Mouse (Mus musculus) forebrain, embryonic 10.5 days (tissue): ENCODE data around the gene Ank2. TPM values are rescaled to one million over a fixed set of nuclear protein-coding genes. Genes with fewer than 3 reads are reported as not detected.

Experiments
- DNase-seq: peaks from one replicate; pipeline ENCODE4 v3.0.0-alpha.2; 2017; ENCODE audit warnings: low spot score; ENCODE audit errors: extremely low spot score
- H3K27ac ChIP-seq: fragments of 300-500 bp; sonication (generic); 2 replicates; pipeline ENCODE4 v1.5.1; 2016; ENCODE audit warnings: mild to moderate bottlenecking
- H3K27me3 ChIP-seq: fragments of 300-500 bp; sonication (generic); 2 replicates; pipeline ENCODE4 v1.6.1; 2016; ENCODE audit warnings: mild to moderate bottlenecking; ENCODE audit not compliant: poor library complexity, severe bottlenecking
- H3K36me3 ChIP-seq: fragments of 300-500 bp; sonication (generic); replicated peaks from 2 replicates; pipeline ENCODE4 v1.6.1; 2016; ENCODE audit warnings: mild to moderate bottlenecking, moderate library complexity
- H3K4me1 ChIP-seq: fragments of 300-500 bp; sonication (generic); 2 replicates; pipeline ENCODE4 v1.6.1; 2016
- H3K4me3 ChIP-seq: fragments of 300-500 bp; sonication (generic); 2 replicates; pipeline ENCODE4 v1.5.1; 2016; ENCODE audit warnings: mild to moderate bottlenecking, moderate library complexity
- H3K9me3 ChIP-seq: fragments of 300-500 bp; sonication (generic); 2 replicates; pipeline ENCODE4 v1.6.1; 2016; ENCODE audit warnings: mild to moderate bottlenecking, moderate library complexity
- WGBS: fragments of 180-500 bp; shearing (Covaris S2); methylation state at CpG from one replicate; pipeline ENCODE4 v1.1.7; 2016; 5-methylcytosine and 5-hydroxymethylcytosine counted together
- polyA plus RNA-seq: library from polyadenylated mRNA; unstranded; fragments of >200 nt; fragmentation: Nextera tagmentation; extraction: Ambion mirVana; gene quantifications from 2 replicates; pipeline ENCODE4 v1.2.1, GENCODE M21; 2016

Gene Ank2
- polyA plus RNA-seq, 1 experiment from 2014 or later, result 36.3 TPM

GRCm38 (mm10) chr3:127292864-127293478 lies 206.2 kb downstream of the Ank2 start:
- peak overlapping the region; percentile 78; the same call in 1 of the 2 replicates for H3K27ac ChIP-seq
- no peak overlapping the region for H3K4me3 ChIP-seq
- no peaks in the 10 kb centered on the region for H3K27me3 ChIP-seq
- WGBS, result 94% methylated on average over 10 of the region's 10 CpGs
- no peaks in the 10 kb centered on the region for H3K9me3 ChIP-seq
- no peaks in the 10 kb centered on the region for H3K36me3 ChIP-seq
- peaks cover 32% of the 10 kb centered on the region for H3K4me1 ChIP-seq
- no peak for DNase-seq

GRCm38 (mm10) chr3:127282277-127282676 lies 216.9 kb downstream of the Ank2 start:
- Histone ChIP-seq H3K27ac (no peak overlapping the region), H3K4me3 (no peak overlapping the region), H3K27me3 (no peaks in the 10 kb centered on the region), H3K4me1 (no peaks in the 10 kb centered on the region), H3K9me3 (no peaks in the 10 kb centered on the region), H3K36me3 (no peaks in the 10 kb centered on the region)
- 91% methylated on average over 5 of the region's 5 CpGs for WGBS
- no peak for DNase-seq

GRCm38 (mm10) chr3:127281390-127281789 lies 217.8 kb downstream of the Ank2 start:
- Histone ChIP-seq H3K4me3 (no peak overlapping the region), H3K27ac (no peak overlapping the region), H3K4me1 (no peaks in the 10 kb centered on the region), H3K27me3 (no peaks in the 10 kb centered on the region), H3K9me3 (no peaks in the 10 kb centered on the region), H3K36me3 (no peaks in the 10 kb centered on the region)
- 93% methylated on average over 3 of the region's 3 CpGs for WGBS
- DNase-seq, result no peak

- H3K36me3 ChIP-seq, result no peaks in the 10 kb centered on the region
- H3K27ac ChIP-seq, result no peak overlapping the region
- no peaks in the 10 kb centered on the region for H3K27me3 ChIP-seq
- H3K4me3 ChIP-seq, result no peak overlapping the region
- no peaks in the 10 kb centered on the region for H3K9me3 ChIP-seq
- H3K4me1 ChIP-seq, result no peaks in the 10 kb centered on the region
- no peak for DNase-seq
These were observed 218.8 kb downstream of the Ank2 start for GRCm38 (mm10) chr3:127280376-127280775.

- Histone ChIP-seq H3K4me3 (no peak overlapping the region), H3K9me3 (no peaks in the 10 kb centered on the region), H3K4me1 (no peaks in the 10 kb centered on the region), H3K36me3 (no peaks in the 10 kb centered on the region), H3K27me3 (no peaks in the 10 kb centered on the region), H3K27ac (no peak overlapping the region)
- no peak for DNase-seq
- WGBS, result 90% methylated on average over 6 of the region's 6 CpGs
These were observed 223.2 kb downstream of the Ank2 start for GRCm38 (mm10) chr3:127275953-127276352.

GRCm38 (mm10) chr3:127272801-127273200 lies 226.3 kb downstream of the Ank2 start:
- Histone ChIP-seq H3K4me1 (peaks cover 11% of the 10 kb centered on the region), H3K27ac (no peak overlapping the region), H3K27me3 (no peaks in the 10 kb centered on the region), H3K4me3 (no peak overlapping the region), H3K9me3 (no peaks in the 10 kb centered on the region), H3K36me3 (no peaks in the 10 kb centered on the region)
- 90% methylated on average over 12 of the region's 12 CpGs for WGBS
- no peak for DNase-seq

- no peak overlapping the region for H3K4me3 ChIP-seq
- DNase-seq, result no peak
- WGBS, result 87% methylated on average over 14 of the region's 14 CpGs
- no peaks in the 10 kb centered on the region for H3K9me3 ChIP-seq
- no peaks in the 10 kb centered on the region for H3K36me3 ChIP-seq
- no peaks in the 10 kb centered on the region for H3K27me3 ChIP-seq
- peaks cover 14% of the 10 kb centered on the region for H3K4me1 ChIP-seq
- no peak overlapping the region for H3K27ac ChIP-seq
These were observed 229.5 kb downstream of the Ank2 start for GRCm38 (mm10) chr3:127269616-127270015.

GRCm38 (mm10) chr3:127267846-127268245 lies 231.3 kb downstream of the Ank2 start:
- H3K4me1 ChIP-seq, result peaks cover 14% of the 10 kb centered on the region
- peak overlapping the region; percentile 62 for H3K27ac ChIP-seq
- no peaks in the 10 kb centered on the region for H3K9me3 ChIP-seq
- H3K27me3 ChIP-seq, result no peaks in the 10 kb centered on the region
- peak; percentile 34 for DNase-seq
- no peak overlapping the region for H3K4me3 ChIP-seq
- H3K36me3 ChIP-seq, result no peaks in the 10 kb centered on the region
- 42% methylated on average over 6 of the region's 6 CpGs for WGBS

- Histone ChIP-seq H3K27me3 (no peaks in the 10 kb centered on the region), H3K27ac (no peak overlapping the region), H3K9me3 (no peaks in the 10 kb centered on the region), H3K36me3 (no peaks in the 10 kb centered on the region), H3K4me1 (peaks cover 21% of the 10 kb centered on the region), H3K4me3 (no peak overlapping the region)
- DNase-seq, result no peak
- 87% methylated on average over 5 of the region's 5 CpGs for WGBS
These were observed 233.4 kb downstream of the Ank2 start for GRCm38 (mm10) chr3:127265732-127266131.

GRCm38 (mm10) chr3:127265182-127265581 lies 234.0 kb downstream of the Ank2 start:
- Histone ChIP-seq H3K4me3 (no peak overlapping the region), H3K4me1 (peaks cover 26% of the 10 kb centered on the region), H3K36me3 (no peaks in the 10 kb centered on the region), H3K27ac (peak overlapping the region; percentile 58; the same call in 1 of the 2 replicates), H3K27me3 (no peaks in the 10 kb centered on the region), H3K9me3 (no peaks in the 10 kb centered on the region)
- WGBS, result 85% methylated on average over 3 of the region's 3 CpGs
- DNase-seq, result no peak

GRCm38 (mm10) chr3:127260786-127261166 lies 238.4 kb downstream of the Ank2 start:
- no peak overlapping the region for H3K27ac ChIP-seq

GRCm38 (mm10) chr3:127260007-127260785 lies 239.0 kb downstream of the Ank2 start:
- Histone ChIP-seq H3K4me3 (no peak overlapping the region), H3K27me3 (no peaks in the 10 kb centered on the region), H3K36me3 (no peaks in the 10 kb centered on the region), H3K9me3 (no peaks in the 10 kb centered on the region), H3K27ac (peak overlapping the region; percentile 53; the same call in 1 of the 2 replicates), H3K4me1 (peaks cover 42% of the 10 kb centered on the region)
- no peak for DNase-seq
- 78% methylated on average over 15 of the region's 15 CpGs for WGBS

More at GRCm38 (mm10) chr3:127260786-127261166, 238.4 kb downstream of the Ank2 start:
- WGBS, result 64% methylated on average over 7 of the region's 7 CpGs
- Histone ChIP-seq H3K36me3 (no peaks in the 10 kb centered on the region), H3K9me3 (no peaks in the 10 kb centered on the region), H3K27me3 (no peaks in the 10 kb centered on the region), H3K4me1 (peaks cover 42% of the 10 kb centered on the region), H3K4me3 (no peak overlapping the region)
- DNase-seq, result no peak

- no peaks in the 10 kb centered on the region for H3K27me3 ChIP-seq
- WGBS, result 33% methylated on average over 15 of the region's 15 CpGs
- H3K4me1 ChIP-seq, result peaks cover 42% of the 10 kb centered on the region
- H3K27ac ChIP-seq, result peak overlapping the region; percentile 93
- H3K36me3 ChIP-seq, result no peaks in the 10 kb centered on the region
- DNase-seq, result no peak
- H3K9me3 ChIP-seq, result no peaks in the 10 kb centered on the region
- peak overlapping the region; percentile 58 for H3K4me3 ChIP-seq
These were observed 240.6 kb downstream of the Ank2 start for GRCm38 (mm10) chr3:127258466-127259075.
